Mouse (Mus musculus): ENCODE data around the gene 1600015I10Rik.

1600015I10Rik gene

DNA sequence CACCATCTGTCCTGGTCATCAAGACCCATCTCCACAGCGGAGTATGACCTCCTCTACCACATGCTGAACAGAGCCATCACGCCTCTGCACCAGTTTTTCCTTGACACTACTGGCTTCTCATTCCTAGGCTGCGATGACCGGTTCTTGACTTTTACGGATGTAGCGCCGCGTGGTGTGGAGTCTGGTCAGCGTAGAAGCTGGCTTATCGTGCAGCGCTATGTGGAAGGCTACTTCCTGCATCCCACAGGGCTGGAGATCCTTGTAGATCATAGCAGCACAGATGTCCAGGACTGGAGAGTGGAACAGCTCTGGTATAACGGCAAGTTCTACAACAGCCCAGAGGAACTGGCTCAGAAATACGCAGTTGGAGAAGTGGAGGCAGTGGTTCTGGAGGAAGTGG lies 24.1 kb upstream of the 1600015I10Rik start:
- no peaks in the 10 kb centered on the region for H3K27me3 ChIP-seq (ENCODE audit: insufficient read depth, low read length)
- peaks cover 7% of the 10 kb centered on the region for H3K4me1 ChIP-seq (replicated peaks; ENCODE audit: low read depth, low read length)
- no peaks in the 10 kb centered on the region for H3K36me3 ChIP-seq (ENCODE audit: insufficient read depth, low read length)
- H3K4me3 ChIP-seq (replicated peaks; ENCODE audit: low read length) = no peak overlapping the region
- peaks cover 23% of the 10 kb centered on the region for H3K9me3 ChIP-seq (ENCODE audit: low read length)
- TF ChIP-seq NANOG (IDR thresholded peaks at IDR 0.05; ENCODE audit: borderline replicate concordance, low read length) = no peak
- no peak for TF ChIP-seq POU5F1 (IDR thresholded peaks at IDR 0.05; ENCODE audit: borderline replicate concordance, low read length)
- no peak for TF ChIP-seq CTCF (conservative IDR thresholded peaks at IDR 0.05; ENCODE audit: low read length)

DNA sequence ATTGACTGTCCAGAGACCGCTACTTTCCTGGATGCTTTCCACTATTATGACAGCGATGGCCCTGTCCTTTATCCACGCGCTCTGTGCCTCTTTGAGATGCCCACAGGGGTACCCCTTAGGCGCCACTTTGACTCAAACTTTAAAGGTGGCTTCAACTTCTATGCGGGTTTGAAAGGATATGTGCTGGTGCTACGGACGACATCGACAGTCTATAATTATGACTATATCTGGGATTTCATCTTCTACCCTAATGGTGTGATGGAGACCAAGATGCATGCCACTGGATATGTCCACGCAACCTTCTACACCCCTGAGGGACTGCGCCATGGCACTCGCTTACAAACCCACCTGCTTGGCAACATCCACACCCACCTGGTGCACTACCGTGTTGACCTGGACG lies 23.3 kb upstream of the 1600015I10Rik start:
- Histone ChIP-seq H3K36me3 (ENCODE audit: insufficient read depth, low read length) (no peaks in the 10 kb centered on the region), H3K27me3 (ENCODE audit: insufficient read depth, low read length) (no peaks in the 10 kb centered on the region), H3K4me3 (replicated peaks; ENCODE audit: low read length) (no peak overlapping the region), H3K9me3 (ENCODE audit: low read length) (peaks cover 23% of the 10 kb centered on the region), H3K4me1 (replicated peaks; ENCODE audit: low read depth, low read length) (peaks cover 7% of the 10 kb centered on the region)
- TF ChIP-seq POU5F1 (IDR thresholded peaks at IDR 0.05; ENCODE audit: borderline replicate concordance, low read length) (no peak), NANOG (IDR thresholded peaks at IDR 0.05; ENCODE audit: borderline replicate concordance, low read length) (no peak), CTCF (conservative IDR thresholded peaks at IDR 0.05; ENCODE audit: low read length) (no peak)

DNA sequence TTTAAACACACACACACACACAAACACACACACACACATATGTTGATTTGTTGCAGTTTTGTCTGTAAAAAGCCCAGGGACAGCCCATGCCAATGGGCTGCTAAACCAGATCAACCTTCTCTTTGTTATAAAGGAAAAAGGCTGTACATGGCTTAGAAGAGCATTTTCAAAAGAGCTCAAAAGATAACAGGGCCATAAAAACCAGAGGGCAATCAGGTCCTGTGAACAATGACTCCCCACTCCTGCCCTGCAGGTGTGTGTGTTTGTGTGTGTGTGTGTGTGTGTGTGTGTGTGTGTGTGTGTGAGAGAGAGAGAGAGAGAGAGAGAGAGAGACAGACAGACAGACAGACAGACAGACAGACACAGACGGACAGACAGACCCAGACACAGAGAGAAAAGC lies 20.5 kb upstream of the 1600015I10Rik start:
- Histone ChIP-seq H3K9me3 (ENCODE audit: low read length) (peaks cover 2% of the 10 kb centered on the region; the same call in 1 of the 2 replicates), H3K36me3 (ENCODE audit: insufficient read depth, low read length) (no peaks in the 10 kb centered on the region), H3K4me3 (replicated peaks; ENCODE audit: low read length) (no peak overlapping the region), H3K27me3 (ENCODE audit: insufficient read depth, low read length) (no peaks in the 10 kb centered on the region), H3K4me1 (replicated peaks; ENCODE audit: low read depth, low read length) (peaks cover 7% of the 10 kb centered on the region)
- TF ChIP-seq NANOG (IDR thresholded peaks at IDR 0.05; ENCODE audit: borderline replicate concordance, low read length) (no peak), CTCF (conservative IDR thresholded peaks at IDR 0.05; ENCODE audit: low read length) (no peak), POU5F1 (IDR thresholded peaks at IDR 0.05; ENCODE audit: borderline replicate concordance, low read length) (no peak)

DNA sequence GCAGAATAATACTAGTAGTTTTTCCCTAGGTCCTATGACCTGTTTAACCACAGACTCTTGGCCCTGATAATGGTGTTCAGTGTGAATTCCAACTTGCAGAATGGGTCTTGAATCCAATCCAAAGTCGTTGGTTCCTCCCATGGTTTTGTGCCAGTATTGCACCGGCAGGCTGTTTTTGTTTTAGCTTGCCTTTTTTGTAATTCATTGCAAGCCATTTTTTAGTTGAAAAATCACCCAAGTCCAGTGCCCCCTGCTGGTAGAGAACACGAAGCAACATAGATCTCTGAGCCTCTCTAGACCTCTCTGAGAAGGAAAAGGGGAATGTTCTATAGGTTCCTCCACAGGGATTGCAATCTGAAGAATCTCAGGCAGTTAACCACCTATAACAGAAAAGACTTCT lies 17.7 kb upstream of the 1600015I10Rik start:
- H3K27me3 ChIP-seq (ENCODE audit: insufficient read depth, low read length) = no peaks in the 10 kb centered on the region
- H3K9me3 ChIP-seq (ENCODE audit: low read length) = no peaks in the 10 kb centered on the region
- TF ChIP-seq NANOG (IDR thresholded peaks at IDR 0.05; ENCODE audit: borderline replicate concordance, low read length) (no peak), CTCF (conservative IDR thresholded peaks at IDR 0.05; ENCODE audit: low read length) (peak; percentile 65), POU5F1 (IDR thresholded peaks at IDR 0.05; ENCODE audit: borderline replicate concordance, low read length) (no peak)
- H3K4me3 ChIP-seq (replicated peaks; ENCODE audit: low read length) = no peak overlapping the region
- H3K36me3 ChIP-seq (ENCODE audit: insufficient read depth, low read length) = no peaks in the 10 kb centered on the region
- peaks cover 7% of the 10 kb centered on the region for H3K4me1 ChIP-seq (replicated peaks; ENCODE audit: low read depth, low read length)

- Histone ChIP-seq H3K4me3 (replicated peaks; ENCODE audit: low read length) (no peak overlapping the region), H3K27me3 (ENCODE audit: insufficient read depth, low read length) (no peaks in the 10 kb centered on the region), H3K9me3 (ENCODE audit: low read length) (no peaks in the 10 kb centered on the region), H3K36me3 (ENCODE audit: insufficient read depth, low read length) (no peaks in the 10 kb centered on the region), H3K4me1 (replicated peaks; ENCODE audit: low read depth, low read length) (no peaks in the 10 kb centered on the region)
- TF ChIP-seq CTCF (conservative IDR thresholded peaks at IDR 0.05; ENCODE audit: low read length) (no peak), POU5F1 (IDR thresholded peaks at IDR 0.05; ENCODE audit: borderline replicate concordance, low read length) (no peak), NANOG (IDR thresholded peaks at IDR 0.05; ENCODE audit: borderline replicate concordance, low read length) (no peak)
Measured at GRCm38 (mm10) chr6:48913587-48913986, 16.1 kb upstream of the 1600015I10Rik start.

- Histone ChIP-seq H3K9me3 (ENCODE audit: low read length) (peaks cover 5% of the 10 kb centered on the region), H3K36me3 (ENCODE audit: insufficient read depth, low read length) (no peaks in the 10 kb centered on the region), H3K4me1 (replicated peaks; ENCODE audit: low read depth, low read length) (no peaks in the 10 kb centered on the region), H3K27me3 (ENCODE audit: insufficient read depth, low read length) (0 out of 2 replicates have a peak, but pooled peaks cover 2% of the 10 kb centered on the region), H3K4me3 (replicated peaks; ENCODE audit: low read length) (no peak overlapping the region)
- TF ChIP-seq NANOG (IDR thresholded peaks at IDR 0.05; ENCODE audit: borderline replicate concordance, low read length) (no peak), POU5F1 (IDR thresholded peaks at IDR 0.05; ENCODE audit: borderline replicate concordance, low read length) (no peak), CTCF (conservative IDR thresholded peaks at IDR 0.05; ENCODE audit: low read length) (no peak)
Measured at GRCm38 (mm10) chr6:48949596-48949995, 19.9 kb downstream of the 1600015I10Rik start.

- H3K27me3 ChIP-seq (ENCODE audit: insufficient read depth, low read length) = 0 out of 2 replicates have a peak, but pooled peaks cover 2% of the 10 kb centered on the region
- H3K9me3 ChIP-seq (ENCODE audit: low read length) = no peaks in the 10 kb centered on the region
- no peaks in the 10 kb centered on the region for H3K36me3 ChIP-seq (ENCODE audit: insufficient read depth, low read length)
- TF ChIP-seq POU5F1 (IDR thresholded peaks at IDR 0.05; ENCODE audit: borderline replicate concordance, low read length) (no peak), CTCF (conservative IDR thresholded peaks at IDR 0.05; ENCODE audit: low read length) (no peak), NANOG (IDR thresholded peaks at IDR 0.05; ENCODE audit: borderline replicate concordance, low read length) (no peak)
- H3K4me1 ChIP-seq (replicated peaks; ENCODE audit: low read depth, low read length) = no peaks in the 10 kb centered on the region
- H3K4me3 ChIP-seq (replicated peaks; ENCODE audit: low read length) = no peak overlapping the region
Measured at GRCm38 (mm10) chr6:48950676-48951075, 21.0 kb downstream of the 1600015I10Rik start.

DNA sequence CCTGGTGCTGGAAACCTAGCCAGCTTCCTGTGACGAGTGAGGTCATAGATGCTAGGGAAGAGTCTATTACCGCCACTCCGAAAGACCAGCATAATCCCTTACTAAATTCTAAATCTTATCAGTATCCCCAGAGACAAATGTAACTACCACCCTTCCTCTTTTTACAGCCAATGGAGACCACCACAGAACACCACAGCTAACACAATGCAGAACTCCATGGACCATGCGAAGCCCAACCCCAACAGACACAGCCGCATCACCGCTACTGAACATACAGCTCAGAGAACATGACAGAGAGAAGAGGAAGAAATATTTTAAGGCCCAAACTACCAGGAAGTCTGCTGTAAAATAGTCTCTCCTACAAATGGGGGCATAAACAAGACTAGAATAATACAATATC lies 21.9 kb downstream of the 1600015I10Rik start:
- TF ChIP-seq POU5F1 (IDR thresholded peaks at IDR 0.05; ENCODE audit: borderline replicate concordance, low read length) (no peak), CTCF (conservative IDR thresholded peaks at IDR 0.05; ENCODE audit: low read length) (no peak), NANOG (IDR thresholded peaks at IDR 0.05; ENCODE audit: borderline replicate concordance, low read length) (no peak)
- Histone ChIP-seq H3K27me3 (ENCODE audit: insufficient read depth, low read length) (0 out of 2 replicates have a peak, but pooled peaks cover 2% of the 10 kb centered on the region), H3K36me3 (ENCODE audit: insufficient read depth, low read length) (no peaks in the 10 kb centered on the region), H3K4me3 (replicated peaks; ENCODE audit: low read length) (no peak overlapping the region), H3K9me3 (ENCODE audit: low read length) (no peaks in the 10 kb centered on the region), H3K4me1 (replicated peaks; ENCODE audit: low read depth, low read length) (no peaks in the 10 kb centered on the region)

GRCm38 (mm10) chr6:48953220-48953619 lies 23.5 kb downstream of the 1600015I10Rik start:
- Histone ChIP-seq H3K27me3 (ENCODE audit: insufficient read depth, low read length) (0 out of 2 replicates have a peak, but pooled peaks cover 2% of the 10 kb centered on the region), H3K4me3 (replicated peaks; ENCODE audit: low read length) (no peak overlapping the region), H3K36me3 (ENCODE audit: insufficient read depth, low read length) (no peaks in the 10 kb centered on the region), H3K9me3 (ENCODE audit: low read length) (no peaks in the 10 kb centered on the region), H3K4me1 (replicated peaks; ENCODE audit: low read depth, low read length) (no peaks in the 10 kb centered on the region)
- TF ChIP-seq CTCF (conservative IDR thresholded peaks at IDR 0.05; ENCODE audit: low read length) (no peak), NANOG (IDR thresholded peaks at IDR 0.05; ENCODE audit: borderline replicate concordance, low read length) (no peak), POU5F1 (IDR thresholded peaks at IDR 0.05; ENCODE audit: borderline replicate concordance, low read length) (no peak)

All from E14TG2a.4 (cell line).